Mouse (Mus musculus) neutrophil, adult 5-6 weeks (primary cell): ENCODE data around the gene Kcnq5. TPM values are rescaled to one million over a fixed set of nuclear protein-coding genes. Genes with fewer than 3 reads are reported as not detected.
"Not testable (repeated sequence)": the region's sequence is repeated elsewhere in the genome, so short reads cannot be mapped to it uniquely, and the experiment has no call there.

Experiments
- ATAC-seq: fragments of 151-379, 151-347 bp; 2 replicates; pipeline ENCODE4 v1.8.0; 2017; ENCODE audit warnings: mild to moderate bottlenecking, moderate TSS enrichment; ENCODE audit not compliant: insufficient number of reproducible peaks, poor library complexity, low FRiP score, severe bottlenecking; ENCODE audit errors: extremely low read depth
- total RNA-seq: library from RNA; stranded (forward); fragments of 200-1000 nt; gene quantifications from 2 replicates; pipeline ENCODE4 v1.2.3, GENCODE M21; 2017

Gene Kcnq5
- total RNA-seq, 1 experiment from 2014 or later, result 5.8 TPM

GRCm38 (mm10) chr1:21868484-21868883 is 93.3 kb downstream of the Kcnq5 start:
- ATAC-seq, result no peak

DNA sequence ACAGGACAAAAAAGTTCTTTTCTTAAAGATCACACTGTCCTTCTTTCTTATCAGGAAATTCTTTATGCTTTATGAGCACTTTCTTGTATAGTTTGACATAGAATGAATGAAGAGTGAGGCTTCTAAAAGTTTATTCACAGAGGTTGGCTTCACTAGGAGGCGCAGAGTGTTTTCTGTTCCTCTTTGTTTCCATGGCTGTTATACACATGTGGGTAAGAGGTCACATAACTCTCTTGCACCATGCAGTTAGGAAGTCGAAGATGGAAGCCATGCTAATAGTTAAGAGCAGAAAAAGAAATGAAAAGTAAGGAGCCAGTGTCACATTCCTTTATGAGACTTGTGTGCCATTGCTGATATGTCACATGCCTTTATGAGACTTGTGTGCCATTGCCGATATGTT is 105.3 kb downstream of the Kcnq5 start:
- ATAC-seq, result no peak

- no peak for ATAC-seq
These were observed 123.2 kb downstream of the Kcnq5 start for GRCm38 (mm10) chr1:21838534-21838933.

GRCm38 (mm10) chr1:21837387-21837786 is 124.4 kb downstream of the Kcnq5 start:
- no peak for ATAC-seq

DNA sequence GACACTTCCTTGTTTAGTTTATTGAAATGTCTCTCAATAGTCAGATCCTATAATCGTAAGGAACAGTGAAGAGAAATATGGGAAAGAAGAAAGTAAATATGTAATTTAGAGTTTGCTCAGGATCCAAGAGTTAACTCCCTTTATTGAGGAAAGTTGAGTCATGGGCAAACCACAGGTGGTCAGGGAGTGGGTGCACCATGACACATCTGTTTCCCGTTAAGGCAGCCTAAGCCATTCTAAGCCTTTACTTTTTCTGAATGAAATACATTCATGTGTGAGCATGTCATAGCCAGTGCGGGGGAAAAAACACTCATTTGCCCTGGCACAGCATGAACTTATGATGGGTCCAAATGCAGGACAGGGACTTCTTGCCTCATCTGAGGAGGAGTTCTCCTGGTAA is 125.4 kb downstream of the Kcnq5 start:
- ATAC-seq, result no peak

- peak; percentile 71 for ATAC-seq
These were observed 131.8 kb downstream of the Kcnq5 start for GRCm38 (mm10) chr1:21829909-21830455.

GRCm38 (mm10) chr1:21820066-21820630 is 141.6 kb downstream of the Kcnq5 start:
- no peak for ATAC-seq

DNA sequence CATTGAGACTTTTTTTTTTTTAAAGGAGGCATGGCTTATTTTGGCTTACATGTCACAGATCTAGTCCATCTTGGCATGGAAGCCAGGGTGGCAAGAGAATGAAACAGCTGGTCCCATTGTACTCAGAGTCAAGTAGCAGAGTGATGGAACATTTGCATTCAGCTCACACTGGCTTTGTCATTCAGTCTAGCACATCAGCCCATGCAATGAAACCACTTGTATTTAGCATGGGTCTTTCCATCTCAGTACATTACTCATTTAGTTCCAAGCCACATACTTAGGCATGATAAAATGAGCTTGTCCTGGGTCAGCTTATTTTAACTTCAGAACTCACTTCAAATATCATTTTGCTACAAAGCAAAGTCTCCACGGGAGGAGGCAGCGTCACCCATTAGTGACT is 156.7 kb downstream of the Kcnq5 start:
- ATAC-seq, result no peak

DNA sequence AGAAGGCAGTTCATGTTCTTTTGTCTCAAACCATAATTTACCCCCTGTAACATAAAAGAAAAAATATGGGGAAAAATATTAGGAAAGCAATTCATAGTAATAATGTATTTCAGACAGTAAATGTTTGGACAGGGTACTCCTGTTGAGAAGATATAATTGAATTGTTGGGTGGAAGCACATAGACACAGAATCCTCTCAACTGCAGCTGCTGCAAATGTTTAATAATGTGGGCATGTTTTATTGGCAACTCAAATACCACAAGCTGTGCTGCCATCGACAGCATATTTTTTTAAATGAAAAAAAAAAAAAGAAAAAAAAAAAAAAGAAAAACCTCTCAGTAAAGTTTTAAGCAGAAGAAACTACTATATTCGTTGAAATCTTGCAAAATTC is 157.3 kb downstream of the Kcnq5 start:
- ATAC-seq, result no peak

GRCm38 (mm10) chr1:21803751-21804476 is 157.8 kb downstream of the Kcnq5 start:
- no peak for ATAC-seq

DNA sequence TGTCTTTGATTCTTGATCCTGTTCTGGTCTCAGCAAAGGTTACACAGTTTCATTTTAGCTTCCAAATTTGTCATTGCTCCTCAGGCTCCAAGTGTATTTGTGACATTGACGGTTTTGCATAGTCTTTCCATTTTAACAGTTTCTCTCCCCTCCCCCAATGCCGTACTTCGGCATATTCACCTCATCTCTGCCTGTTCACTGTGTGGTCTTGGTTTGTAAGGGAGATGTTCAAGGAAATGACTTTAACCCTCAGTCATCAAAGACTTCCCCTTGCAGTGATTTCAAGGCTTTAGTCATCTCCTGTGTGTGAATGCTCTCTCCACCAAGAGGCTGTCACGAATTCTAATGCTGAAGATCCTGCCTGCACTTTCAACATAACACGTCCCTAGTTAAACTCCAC is 181.0 kb downstream of the Kcnq5 start:
- no peak for ATAC-seq

DNA sequence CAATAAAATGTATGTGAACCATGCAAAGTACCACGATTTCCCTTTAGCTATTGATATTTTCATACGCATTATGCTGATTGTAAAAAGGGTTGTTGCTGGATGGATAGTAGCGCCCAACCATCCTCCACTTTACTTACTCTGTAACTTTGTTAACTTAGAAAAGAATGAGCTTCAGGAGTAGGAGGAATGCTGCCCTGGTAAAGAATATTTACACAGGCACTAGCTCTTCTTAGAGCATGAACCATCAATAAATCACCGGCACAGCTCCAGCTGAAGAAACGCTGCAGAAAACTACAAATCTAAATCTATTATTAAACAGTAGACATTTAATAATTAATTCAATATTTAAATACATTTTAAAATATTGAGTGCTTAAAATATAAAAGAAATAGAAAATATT is 184.2 kb downstream of the Kcnq5 start:
- no peak for ATAC-seq

DNA sequence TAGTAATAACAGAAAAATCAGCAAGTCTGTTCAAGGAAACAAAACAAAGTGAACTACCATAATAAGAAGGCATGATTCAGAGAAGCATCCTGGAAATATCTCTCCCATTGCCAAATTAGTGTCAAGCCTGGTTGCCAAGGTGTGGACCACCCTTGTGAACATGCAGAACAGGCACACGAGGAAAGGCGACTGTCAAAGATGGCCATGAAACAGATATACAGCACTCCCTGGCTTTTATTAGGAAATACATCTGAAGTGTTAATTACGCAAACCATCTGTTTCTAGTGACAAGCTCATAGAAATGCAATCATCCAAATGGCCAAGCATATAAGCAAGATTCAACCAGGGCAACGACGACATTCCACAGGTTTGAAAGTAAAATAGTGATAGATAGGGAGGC is 187.8 kb downstream of the Kcnq5 start:
- ATAC-seq, result no peak

DNA sequence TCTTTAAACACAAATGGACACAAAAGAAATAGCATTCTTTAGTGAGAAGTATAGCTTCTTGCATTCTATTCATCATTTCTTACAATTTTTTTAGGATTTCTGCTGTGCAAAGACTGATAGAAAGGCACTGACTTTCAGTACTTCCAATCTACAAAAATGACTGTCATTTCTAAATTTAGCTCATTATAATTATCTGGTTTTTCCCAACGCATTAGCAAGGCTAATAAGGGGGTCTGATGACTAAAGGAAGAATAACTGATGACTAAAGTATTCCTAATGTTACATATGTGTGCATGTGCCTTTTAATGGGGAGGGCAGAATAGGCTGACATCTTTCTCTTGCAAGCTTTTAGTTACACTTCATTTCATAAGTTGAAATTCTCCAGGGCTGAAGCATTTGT is 191.2 kb downstream of the Kcnq5 start:
- no peak for ATAC-seq

- no peak for ATAC-seq
These were observed 212.4 kb downstream of the Kcnq5 start for GRCm38 (mm10) chr1:21749297-21749696.

- no peak for ATAC-seq
These were observed 232.6 kb downstream of the Kcnq5 start for GRCm38 (mm10) chr1:21729131-21729530.

DNA sequence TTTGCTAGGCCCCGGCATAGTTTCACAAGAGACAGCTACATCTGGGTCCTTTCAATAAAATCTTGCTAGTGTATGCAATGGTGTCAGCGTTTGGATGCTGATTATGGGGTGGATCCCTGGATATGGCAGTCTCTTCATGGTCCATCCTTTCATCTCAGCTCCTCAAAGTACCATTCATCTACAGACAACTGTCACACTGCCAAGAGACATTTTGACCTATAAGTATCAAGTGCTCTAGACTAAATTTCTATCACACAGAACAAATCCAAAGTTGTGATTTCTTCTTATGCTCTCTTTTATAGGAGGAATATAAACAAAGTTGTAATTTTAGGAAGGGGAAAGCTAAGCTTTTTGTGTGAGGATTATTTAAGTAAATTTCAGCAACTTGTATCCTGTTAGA is 238.5 kb downstream of the Kcnq5 start:
- ATAC-seq, result not testable (repeated sequence)

- no peak for ATAC-seq
These were observed 240.5 kb downstream of the Kcnq5 start for GRCm38 (mm10) chr1:21721246-21721645.

GRCm38 (mm10) chr1:21714816-21715215 is 246.9 kb downstream of the Kcnq5 start:
- no peak for ATAC-seq

GRCm38 (mm10) chr1:21712711-21713110 is 249.0 kb downstream of the Kcnq5 start:
- no peak for ATAC-seq

GRCm38 (mm10) chr1:21690458-21690857 is 271.3 kb downstream of the Kcnq5 start:
- ATAC-seq, result no peak
